Mouse (Mus musculus): Measurements from ENCODE around the gene Gfer.

DNA sequence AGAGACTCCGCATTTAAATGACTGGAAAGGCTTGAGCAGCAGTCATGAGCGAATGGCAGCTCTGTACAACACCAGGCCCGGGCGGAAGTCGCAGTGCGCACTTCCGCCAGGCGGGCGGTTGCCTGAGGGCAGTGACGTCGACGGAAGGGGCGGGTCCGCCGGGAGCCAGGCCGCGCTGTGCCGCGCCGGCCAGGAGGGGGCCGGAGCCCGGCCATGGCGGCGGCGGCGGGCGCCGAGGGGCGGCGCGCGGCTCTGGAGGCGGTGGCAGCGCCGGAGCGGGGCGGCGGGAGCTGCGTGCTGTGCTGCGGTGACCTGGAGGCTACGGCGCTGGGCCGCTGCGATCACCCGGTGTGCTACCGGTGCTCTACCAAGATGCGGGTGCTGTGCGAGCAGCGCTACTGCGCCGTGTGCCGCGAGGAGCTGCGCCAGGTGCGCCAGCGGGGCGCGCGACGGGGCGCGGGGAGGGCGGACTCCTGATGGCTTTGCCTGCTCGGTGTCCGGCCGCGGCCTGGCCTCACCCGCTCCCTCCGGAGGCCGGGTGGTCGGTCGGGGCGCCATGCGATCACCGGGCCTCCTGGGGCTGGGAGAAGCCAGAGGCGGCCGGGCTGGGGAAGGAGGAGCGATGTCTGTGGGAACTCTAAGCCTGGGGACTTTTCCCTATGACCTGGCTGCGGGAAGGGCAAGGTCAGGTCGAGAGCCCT lies 26.3 kb downstream of the Gfer start, which contains the start of gene Zfp598:
- TF ChIP-seq POLR2A (IDR thresholded peaks at IDR 0.05; ENCODE audit: insufficient read depth, low read depth, low read length), result peak; percentile 88
- peak; percentile 58 for TF ChIP-seq CTCF (IDR thresholded peaks at IDR 0.05)
- peak; percentile 53; the same call in 1 of the 2 replicates for TF ChIP-seq EP300 (IDR thresholded peaks at IDR 0.05; ENCODE audit: insufficient read depth, low read depth, low read length)
